Mouse (Mus musculus): ENCODE results near the gene Ptgs1. TPM values are rescaled to one million over a fixed set of nuclear protein-coding genes. Genes with fewer than 3 reads are reported as not detected.
A peak's percentile ranks its signal among the peaks of the same experiment; 100 is the strongest.

The Ptgs1 gene
- polyA plus RNA-seq, 1 experiment from 2014 or later = 7.4 TPM

- H3K4me1 ChIP-seq = peaks cover 38% of the 10 kb centered on the region
- peak overlapping the region; percentile 47 for H3K4me3 ChIP-seq (replicated peaks)
- H3K4me2 ChIP-seq = peak overlapping the region; percentile 84
- H3K27me3 ChIP-seq (replicated peaks) = peaks cover 38% of the 10 kb centered on the region
- no peaks in the 10 kb centered on the region for H3K36me3 ChIP-seq
- no peaks in the 10 kb centered on the region for H3K9me3 ChIP-seq (replicated peaks)
- no peak for ATAC-seq (ENCODE audit: low FRiP score)
- H3K27ac ChIP-seq (replicated peaks) = no peak overlapping the region
- WGBS = 24% methylated on average over 18 of the region's 18 CpGs
- H3K9ac ChIP-seq (replicated peaks) = no peak overlapping the region; the same call in 1 of the 2 replicates
These were observed 28.2 kb upstream of the Ptgs1 start for GRCm38 (mm10) chr2:36201756-36202610.

- Histone ChIP-seq H3K9me3 (replicated peaks) (no peaks in the 10 kb centered on the region), H3K27ac (replicated peaks) (0 out of 2 replicates have a peak overlapping the region, but pooled peaks have one; percentile 49), H3K9ac (replicated peaks) (peak overlapping the region; percentile 55), H3K4me3 (replicated peaks) (peak overlapping the region; percentile 47), H3K27me3 (replicated peaks) (peaks cover 38% of the 10 kb centered on the region), H3K36me3 (no peaks in the 10 kb centered on the region), H3K4me1 (peaks cover 38% of the 10 kb centered on the region), H3K4me2 (peak overlapping the region; percentile 84)
- ATAC-seq (ENCODE audit: low FRiP score) = peak; percentile 2; the same call in 1 of the 2 replicates
- WGBS = 13% methylated on average over 5 of the region's 5 CpGs
These were observed 27.7 kb upstream of the Ptgs1 start for GRCm38 (mm10) chr2:36202611-36202880.

DNA sequence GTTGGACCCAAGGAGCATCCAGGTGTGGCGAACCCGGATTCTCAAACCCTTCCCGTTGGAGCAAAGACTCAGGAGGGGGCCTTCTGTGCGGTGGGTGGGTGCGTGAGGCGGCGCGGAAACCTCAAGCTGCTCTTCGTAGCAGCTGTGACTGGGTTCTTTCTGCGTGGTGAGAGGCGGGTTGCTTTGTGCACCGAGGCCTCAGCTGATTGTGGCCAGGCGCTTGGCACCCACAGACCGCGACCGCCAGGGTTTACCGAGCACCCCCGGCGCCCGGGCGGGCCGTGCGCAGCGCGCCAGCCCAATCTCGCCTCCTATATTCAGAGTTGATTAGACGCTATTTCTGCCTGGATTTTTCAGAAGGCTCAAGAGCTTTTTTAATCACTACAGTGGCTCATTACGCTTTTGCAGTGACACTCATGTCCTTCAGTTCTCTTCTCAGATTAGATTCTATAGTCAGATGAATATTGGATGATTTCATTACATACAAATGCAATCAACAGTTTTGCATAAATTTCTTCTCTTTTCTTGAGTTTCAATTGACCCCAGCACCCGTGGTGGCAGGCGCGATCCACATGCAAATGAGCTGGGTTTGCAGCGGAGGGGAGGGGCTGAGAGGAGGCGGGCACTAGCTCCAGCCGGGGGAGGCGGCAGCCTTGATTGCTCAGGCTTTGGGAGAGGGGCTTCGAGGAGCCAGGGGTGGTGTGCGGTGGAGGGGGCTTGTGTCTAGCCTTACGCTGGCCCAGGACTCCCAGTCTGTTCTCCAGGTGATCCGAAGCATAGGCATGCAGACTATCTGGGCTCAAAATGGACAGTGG lies 27.0 kb upstream of the Ptgs1 start:
- Histone ChIP-seq H3K27me3 (replicated peaks) (peaks cover 38% of the 10 kb centered on the region), H3K36me3 (no peaks in the 10 kb centered on the region), H3K9me3 (replicated peaks) (no peaks in the 10 kb centered on the region), H3K4me3 (replicated peaks) (peak overlapping the region; percentile 47), H3K4me2 (peak overlapping the region; percentile 84), H3K27ac (replicated peaks) (peak overlapping the region; percentile 49; the same call in 1 of the 2 replicates), H3K9ac (replicated peaks) (peak overlapping the region; percentile 55), H3K4me1 (peaks cover 33% of the 10 kb centered on the region)
- 1% methylated on average over 39 of the region's 39 CpGs for WGBS
- peak; percentile 70 for ATAC-seq (ENCODE audit: low FRiP score)

DNA sequence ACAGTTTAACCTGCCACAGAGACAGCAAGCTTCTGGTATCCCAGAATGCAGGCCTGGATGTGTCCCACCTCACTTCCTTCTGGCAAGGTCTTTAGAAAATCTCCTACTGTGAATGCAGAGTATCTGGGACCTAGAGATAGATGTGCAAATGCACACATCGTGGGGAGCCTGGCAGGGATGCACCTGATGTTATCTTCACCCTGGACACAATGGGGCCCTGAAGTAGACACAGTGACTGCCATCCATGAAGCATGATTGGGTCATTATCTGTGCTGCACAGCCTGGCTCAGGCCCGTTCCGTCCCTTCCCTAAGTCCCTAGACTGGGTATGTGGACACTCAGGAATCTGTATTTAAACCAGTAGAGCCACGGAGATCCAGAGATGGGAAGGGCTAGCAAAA lies 25.6 kb upstream of the Ptgs1 start:
- no peak overlapping the region for H3K4me2 ChIP-seq
- no peak overlapping the region for H3K27ac ChIP-seq (replicated peaks)
- no peaks in the 10 kb centered on the region for H3K9me3 ChIP-seq (replicated peaks)
- no peak overlapping the region for H3K4me3 ChIP-seq (replicated peaks)
- H3K36me3 ChIP-seq = no peaks in the 10 kb centered on the region
- peaks cover 45% of the 10 kb centered on the region for H3K27me3 ChIP-seq (replicated peaks)
- no peak for ATAC-seq (ENCODE audit: low FRiP score)
- H3K9ac ChIP-seq (replicated peaks) = no peak overlapping the region
- 53% methylated on average over 4 of the region's 4 CpGs for WGBS
- peaks cover 25% of the 10 kb centered on the region for H3K4me1 ChIP-seq

- ATAC-seq (ENCODE audit: low FRiP score) = no peak
- no peaks in the 10 kb centered on the region for H3K9me3 ChIP-seq (replicated peaks)
- H3K36me3 ChIP-seq = no peaks in the 10 kb centered on the region
- peaks cover 30% of the 10 kb centered on the region for H3K4me1 ChIP-seq
- no peak overlapping the region for H3K4me3 ChIP-seq (replicated peaks)
- 51% methylated on average over 11 of the region's 11 CpGs for WGBS
- peaks cover 45% of the 10 kb centered on the region for H3K27me3 ChIP-seq (replicated peaks)
- no peak overlapping the region for H3K4me2 ChIP-seq
- no peak overlapping the region for H3K9ac ChIP-seq (replicated peaks)
- H3K27ac ChIP-seq (replicated peaks) = no peak overlapping the region
These were observed 23.2 kb upstream of the Ptgs1 start for GRCm38 (mm10) chr2:36207071-36207470.

DNA sequence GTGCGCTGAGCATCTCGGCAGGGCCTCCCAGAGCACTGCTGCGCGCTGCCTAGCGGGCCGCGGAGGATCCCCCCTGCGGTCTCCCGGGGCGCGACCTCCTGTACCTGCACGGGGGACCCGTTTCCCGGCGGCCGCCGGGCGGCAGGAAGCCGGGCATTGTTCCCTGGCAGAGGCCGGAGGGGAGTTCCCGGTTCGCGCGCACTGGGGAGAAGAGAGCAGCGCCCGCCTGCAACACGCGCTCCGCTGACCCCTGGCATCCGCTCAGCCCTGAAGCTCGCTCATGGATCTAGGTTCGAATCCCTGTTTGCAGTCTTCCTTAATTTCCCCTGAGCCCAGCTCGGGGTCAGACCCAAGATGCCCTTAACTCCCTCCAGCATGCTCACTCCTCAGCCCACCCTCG lies 19.4 kb upstream of the Ptgs1 start:
- peaks cover 17% of the 10 kb centered on the region; the same call in 1 of the 2 replicates for H3K4me1 ChIP-seq
- peak overlapping the region; percentile 18; the same call in 1 of the 2 replicates for H3K4me3 ChIP-seq (replicated peaks)
- no peak overlapping the region for H3K9ac ChIP-seq (replicated peaks)
- H3K4me2 ChIP-seq = peak overlapping the region; percentile 44
- H3K27ac ChIP-seq (replicated peaks) = no peak overlapping the region
- no peaks in the 10 kb centered on the region for H3K36me3 ChIP-seq
- WGBS = 3% methylated on average over 28 of the region's 34 CpGs
- H3K9me3 ChIP-seq (replicated peaks) = no peaks in the 10 kb centered on the region
- no peak for ATAC-seq (ENCODE audit: low FRiP score)
- H3K27me3 ChIP-seq (replicated peaks) = peaks cover 44% of the 10 kb centered on the region

DNA sequence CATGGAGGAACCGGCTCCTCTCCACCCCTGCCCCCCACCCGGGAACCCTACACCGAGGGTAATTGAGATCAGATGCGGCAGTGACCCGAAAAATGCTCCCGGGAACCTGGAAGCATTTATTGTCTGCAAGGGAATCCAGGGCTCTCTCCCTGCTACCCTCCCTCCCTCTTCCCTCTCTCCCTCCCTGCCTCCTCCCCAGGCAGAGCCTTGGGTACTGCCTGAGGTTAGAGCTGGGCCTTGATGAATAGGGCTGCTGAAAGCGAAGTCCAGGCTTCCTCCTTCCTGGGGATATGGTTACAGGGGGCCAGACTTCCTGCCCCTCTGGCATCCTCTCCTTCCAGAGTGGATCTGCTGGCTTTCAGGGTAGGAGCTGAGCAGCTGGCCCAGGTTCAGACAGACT lies 18.4 kb upstream of the Ptgs1 start:
- WGBS = 19% methylated on average over 7 of the region's 7 CpGs
- Histone ChIP-seq H3K36me3 (no peaks in the 10 kb centered on the region), H3K27ac (replicated peaks) (no peak overlapping the region), H3K4me1 (peaks cover 17% of the 10 kb centered on the region; the same call in 1 of the 2 replicates), H3K4me2 (no peak overlapping the region), H3K27me3 (replicated peaks) (peaks cover 44% of the 10 kb centered on the region), H3K9me3 (replicated peaks) (no peaks in the 10 kb centered on the region), H3K9ac (replicated peaks) (no peak overlapping the region), H3K4me3 (replicated peaks) (no peak overlapping the region)
- no peak for ATAC-seq (ENCODE audit: low FRiP score)

- Histone ChIP-seq H3K4me3 (replicated peaks) (no peak overlapping the region), H3K9ac (replicated peaks) (no peak overlapping the region), H3K27ac (replicated peaks) (no peak overlapping the region), H3K4me1 (peaks cover 17% of the 10 kb centered on the region; the same call in 1 of the 2 replicates), H3K27me3 (replicated peaks) (peaks cover 44% of the 10 kb centered on the region), H3K9me3 (replicated peaks) (no peaks in the 10 kb centered on the region), H3K4me2 (no peak overlapping the region), H3K36me3 (no peaks in the 10 kb centered on the region)
- WGBS = 52% methylated on average over 7 of the region's 7 CpGs
- no peak for ATAC-seq (ENCODE audit: low FRiP score)
These were observed 17.1 kb upstream of the Ptgs1 start for GRCm38 (mm10) chr2:36213108-36213507.

DNA sequence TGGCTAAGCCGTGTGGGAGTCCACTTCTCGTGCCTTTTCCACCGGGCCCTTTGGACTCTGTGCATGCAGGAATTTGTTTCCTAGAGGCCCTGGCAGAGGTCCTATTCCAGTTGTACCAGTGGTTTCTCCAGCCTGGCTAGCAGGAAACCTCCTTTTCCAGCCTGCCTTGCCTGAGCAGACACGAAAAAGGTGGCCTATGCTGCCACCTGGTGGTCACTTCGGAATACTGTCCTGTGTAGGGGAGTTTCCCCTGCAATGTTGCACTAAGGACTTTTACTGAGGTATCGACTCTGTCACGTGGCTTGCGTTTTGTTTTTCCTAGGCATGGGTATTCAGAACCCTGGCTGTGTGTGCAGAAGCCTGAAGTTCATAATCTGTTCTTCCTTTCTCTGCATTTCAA lies 16.2 kb upstream of the Ptgs1 start:
- WGBS = 13% methylated on average over 8 of the region's 8 CpGs
- no peaks in the 10 kb centered on the region for H3K36me3 ChIP-seq
- H3K4me1 ChIP-seq = peaks cover 17% of the 10 kb centered on the region; the same call in 1 of the 2 replicates
- peaks cover 41% of the 10 kb centered on the region for H3K27me3 ChIP-seq (replicated peaks)
- no peaks in the 10 kb centered on the region for H3K9me3 ChIP-seq (replicated peaks)
- ATAC-seq (ENCODE audit: low FRiP score) = peak; percentile 89
- H3K4me2 ChIP-seq = peak overlapping the region; percentile 32; the same call in 1 of the 2 replicates
- no peak overlapping the region for H3K4me3 ChIP-seq (replicated peaks)
- no peak overlapping the region for H3K27ac ChIP-seq (replicated peaks)
- H3K9ac ChIP-seq (replicated peaks) = no peak overlapping the region

- Histone ChIP-seq H3K4me2 (peak overlapping the region; percentile 32; the same call in 1 of the 2 replicates), H3K4me3 (replicated peaks) (no peak overlapping the region), H3K36me3 (no peaks in the 10 kb centered on the region), H3K9ac (replicated peaks) (no peak overlapping the region), H3K9me3 (replicated peaks) (no peaks in the 10 kb centered on the region), H3K27me3 (replicated peaks) (peaks cover 37% of the 10 kb centered on the region), H3K4me1 (peaks cover 17% of the 10 kb centered on the region; the same call in 1 of the 2 replicates), H3K27ac (replicated peaks) (no peak overlapping the region)
- 68% methylated on average over 5 of the region's 5 CpGs for WGBS
- no peak for ATAC-seq (ENCODE audit: low FRiP score)
These were observed 15.8 kb upstream of the Ptgs1 start for GRCm38 (mm10) chr2:36214425-36214824.

- Histone ChIP-seq H3K36me3 (no peaks in the 10 kb centered on the region), H3K4me1 (peaks cover 17% of the 10 kb centered on the region; the same call in 1 of the 2 replicates), H3K9me3 (replicated peaks) (no peaks in the 10 kb centered on the region), H3K4me2 (no peak overlapping the region), H3K4me3 (replicated peaks) (no peak overlapping the region), H3K9ac (replicated peaks) (no peak overlapping the region), H3K27me3 (replicated peaks) (peaks cover 29% of the 10 kb centered on the region), H3K27ac (replicated peaks) (no peak overlapping the region)
- WGBS = 96% methylated on average over 5 of the region's 5 CpGs
- ATAC-seq (ENCODE audit: low FRiP score) = no peak
These were observed 15.0 kb upstream of the Ptgs1 start for GRCm38 (mm10) chr2:36215203-36215739.

Measured in neural tube, embryonic 15.5 days (tissue).